Mouse (Mus musculus) myocyte (in vitro differentiated cells): ENCODE data around the gene Fth1. TPM values are rescaled to one million over a fixed set of nuclear protein-coding genes. Genes with fewer than 3 reads are reported as not detected.

ENCODE experiments used
- H3K27me3 ChIP-seq: one replicate; pipeline ENCODE4 v1.6.1; 2011; ENCODE audit not compliant: control insufficient read depth, insufficient read depth, insufficient read length
- H3K36me3 ChIP-seq: one replicate; pipeline ENCODE4 v1.6.1; 2011; ENCODE audit not compliant: control insufficient read depth, insufficient read depth
- H3K4me2 ChIP-seq: one replicate; pipeline ENCODE4 v1.6.1; 2011; ENCODE audit warnings: low read depth, control low read depth
- H3K4me3 ChIP-seq: one replicate; pipeline ENCODE4 v1.5.1; 2011; ENCODE audit warnings: mild to moderate bottlenecking, control low read depth, moderate library complexity
- H3K79me2 ChIP-seq: one replicate; pipeline ENCODE4 v1.6.1; 2011; ENCODE audit not compliant: control insufficient read depth, insufficient read depth
- H3ac ChIP-seq: one replicate; pipeline ENCODE4 v1.6.1; 2011; ENCODE audit not compliant: control insufficient read depth, insufficient read length
- CEBPB ChIP-seq: IDR thresholded peaks from 2 replicates; pipeline ENCODE4 v1.6.1; 2011; ENCODE audit warnings: mild to moderate bottlenecking, moderate library complexity; ENCODE audit not compliant: poor library complexity, insufficient read depth, severe bottlenecking
- E2F4 ChIP-seq: IDR thresholded peaks from one replicate; pipeline ENCODE4 v1.6.1; 2011; ENCODE audit warnings: mild to moderate bottlenecking, control low read depth, moderate library complexity; ENCODE audit not compliant: insufficient read depth
- MAX ChIP-seq: IDR thresholded peaks from one replicate; pipeline ENCODE4 v1.6.1; 2011; ENCODE audit warnings: low read depth, mild to moderate bottlenecking, control low read depth
- MYOD1 ChIP-seq, 3 experiments: IDR thresholded peaks; one replicate each; pipeline ENCODE4 v1.6.1; 2011; ENCODE audit warnings: control low read depth in 2 of 3, low read depth in 2 of 3, mild to moderate bottlenecking in 2 of 3, moderate library complexity in 1 of 3; ENCODE audit not compliant: insufficient read length in 2 of 3, control insufficient read depth in 1 of 3
- MYOG ChIP-seq, 3 experiments: IDR thresholded peaks; one replicate each; pipeline ENCODE4 v1.6.1; 2011; ENCODE audit warnings: control low read depth in 2 of 3, low read depth in 2 of 3, mild to moderate bottlenecking in 2 of 3; ENCODE audit not compliant: insufficient read length in 2 of 3, control insufficient read depth in 1 of 3, insufficient read depth in 1 of 3
- POLR2A ChIP-seq: IDR thresholded peaks from one replicate; pipeline ENCODE4 v1.6.1; 2011; ENCODE audit warnings: low read depth, mild to moderate bottlenecking, control low read depth, moderate library complexity; ENCODE audit not compliant: insufficient read length
- POLR2AphosphoS2 ChIP-seq: IDR thresholded peaks from one replicate; pipeline ENCODE4 v1.6.1; 2011; ENCODE audit warnings: low read depth, control low read depth; ENCODE audit not compliant: insufficient read length
- REST ChIP-seq: IDR thresholded peaks from one replicate; pipeline ENCODE4 v1.6.1; 2011; ENCODE audit warnings: mild to moderate bottlenecking, control low read depth, moderate library complexity; ENCODE audit not compliant: insufficient read depth, insufficient read length
- SRF ChIP-seq: IDR thresholded peaks from one replicate; pipeline ENCODE4 v1.6.1; 2011; ENCODE audit warnings: low read depth; ENCODE audit not compliant: control insufficient read depth, insufficient read length
- TCF12 ChIP-seq: IDR thresholded peaks from one replicate; pipeline ENCODE4 v1.6.1; 2011; ENCODE audit warnings: mild to moderate bottlenecking, control low read depth; ENCODE audit not compliant: poor library complexity, insufficient read depth, severe bottlenecking
- TCF3 ChIP-seq: IDR thresholded peaks from one replicate; pipeline ENCODE4 v1.6.1; 2011; ENCODE audit warnings: low read depth, control low read depth; ENCODE audit not compliant: insufficient read length
- USF1 ChIP-seq: IDR thresholded peaks from one replicate; pipeline ENCODE4 v1.6.1; 2011; ENCODE audit warnings: low read depth, mild to moderate bottlenecking, control low read depth, moderate library complexity
- polyA plus RNA-seq: library from polyadenylated mRNA; unstranded; fragments of >200 nt; fragmentation: generic; extraction: Trizol; gene quantifications from one replicate; pipeline ENCODE4 v1.2.1, GENCODE M21; 2012; ENCODE audit warnings: missing spikeins

The Fth1 gene
- polyA plus RNA-seq, 1 experiment: 6,603 TPM

- H3K36me3 ChIP-seq: no peaks in the 10 kb centered on the region
- no peaks in the 10 kb centered on the region for H3K79me2 ChIP-seq
- no peak overlapping the region for H3ac ChIP-seq
- H3K27me3 ChIP-seq: no peaks in the 10 kb centered on the region
- peak overlapping the region; percentile 8 for H3K4me2 ChIP-seq
- no peak overlapping the region for H3K4me3 ChIP-seq
- TF ChIP-seq TCF12 (no peak), MYOG (IDR thresholded peaks at IDR 0.05; ENCODE audit: control insufficient read depth in 1 of 3, insufficient read depth in 1 of 3, insufficient read length in 2 of 3, low read depth in 2 of 3) (no peak), POLR2AphosphoS2 (no peak), MAX (no peak), USF1 (no peak), CEBPB (no peak), REST (no peak), POLR2A (no peak), TCF3 (no peak), E2F4 (no peak)
Measured at GRCm38 (mm10) chr19:9938156-9938823, 42.1 kb upstream of the Fth1 start.

GRCm38 (mm10) chr19:9938824-9939303, 41.5 kb upstream of the Fth1 start:
- no peaks in the 10 kb centered on the region for H3K27me3 ChIP-seq
- no peaks in the 10 kb centered on the region for H3K36me3 ChIP-seq
- H3K79me2 ChIP-seq: no peaks in the 10 kb centered on the region
- no peak overlapping the region for H3K4me3 ChIP-seq
- TF ChIP-seq E2F4 (no peak), POLR2A (no peak), USF1 (no peak), REST (no peak), MAX (no peak)
- H3K4me2 ChIP-seq: peak overlapping the region; percentile 8
- no peak overlapping the region for H3ac ChIP-seq

GRCm38 (mm10) chr19:9939841-9940240, 40.6 kb upstream of the Fth1 start:
- H3K4me3 ChIP-seq: no peak overlapping the region
- TF ChIP-seq SRF: no peak
- TF ChIP-seq REST: no peak
- TF ChIP-seq TCF3: no peak
- no peak for TF ChIP-seq MYOD1 (IDR thresholded peaks at IDR 0.05; ENCODE audit: control insufficient read depth in 1 of 3, insufficient read length in 2 of 3, low read depth in 2 of 3)
- TF ChIP-seq MYOG (IDR thresholded peaks at IDR 0.05; ENCODE audit: control insufficient read depth in 1 of 3, insufficient read depth in 1 of 3, insufficient read length in 2 of 3, low read depth in 2 of 3): no peak
- no peak for TF ChIP-seq MAX
- TF ChIP-seq TCF12: no peak
- no peak for TF ChIP-seq CEBPB
- no peak for TF ChIP-seq USF1
- TF ChIP-seq POLR2AphosphoS2: no peak
- TF ChIP-seq E2F4: no peak
- no peak for TF ChIP-seq POLR2A
- H3K4me2 ChIP-seq: no peak overlapping the region
- no peaks in the 10 kb centered on the region for H3K79me2 ChIP-seq
- H3K27me3 ChIP-seq: no peaks in the 10 kb centered on the region
- H3ac ChIP-seq: no peak overlapping the region
- no peaks in the 10 kb centered on the region for H3K36me3 ChIP-seq

GRCm38 (mm10) chr19:9940903-9941302, 39.5 kb upstream of the Fth1 start:
- Histone ChIP-seq H3K4me2 (no peak overlapping the region), H3ac (no peak overlapping the region), H3K79me2 (no peaks in the 10 kb centered on the region), H3K27me3 (no peaks in the 10 kb centered on the region), H3K4me3 (no peak overlapping the region), H3K36me3 (no peaks in the 10 kb centered on the region)
- TF ChIP-seq TCF12 (no peak), USF1 (no peak)

- Histone ChIP-seq H3K27me3 (no peaks in the 10 kb centered on the region), H3K4me3 (no peak overlapping the region), H3K4me2 (no peak overlapping the region), H3K79me2 (no peaks in the 10 kb centered on the region), H3K36me3 (no peaks in the 10 kb centered on the region), H3ac (no peak overlapping the region)
- no peak for TF ChIP-seq E2F4
- no peak for TF ChIP-seq TCF12
- TF ChIP-seq MYOD1 (IDR thresholded peaks at IDR 0.05; ENCODE audit: control insufficient read depth in 1 of 3, insufficient read length in 2 of 3, low read depth in 2 of 3): no peak
- TF ChIP-seq MYOG (IDR thresholded peaks at IDR 0.05; ENCODE audit: control insufficient read depth in 1 of 3, insufficient read depth in 1 of 3, insufficient read length in 2 of 3, low read depth in 2 of 3): no peak
- no peak for TF ChIP-seq POLR2A
- TF ChIP-seq REST: no peak
- TF ChIP-seq USF1: no peak
- no peak for TF ChIP-seq TCF3
- no peak for TF ChIP-seq POLR2AphosphoS2
- no peak for TF ChIP-seq SRF
- TF ChIP-seq MAX: no peak
Measured at GRCm38 (mm10) chr19:9941809-9942208, 38.6 kb upstream of the Fth1 start.
